Mouse (Mus musculus): ENCODE data around the gene Gtf3a.
A peak's percentile ranks its signal among the peaks of the same experiment; 100 is the strongest.

DNA sequence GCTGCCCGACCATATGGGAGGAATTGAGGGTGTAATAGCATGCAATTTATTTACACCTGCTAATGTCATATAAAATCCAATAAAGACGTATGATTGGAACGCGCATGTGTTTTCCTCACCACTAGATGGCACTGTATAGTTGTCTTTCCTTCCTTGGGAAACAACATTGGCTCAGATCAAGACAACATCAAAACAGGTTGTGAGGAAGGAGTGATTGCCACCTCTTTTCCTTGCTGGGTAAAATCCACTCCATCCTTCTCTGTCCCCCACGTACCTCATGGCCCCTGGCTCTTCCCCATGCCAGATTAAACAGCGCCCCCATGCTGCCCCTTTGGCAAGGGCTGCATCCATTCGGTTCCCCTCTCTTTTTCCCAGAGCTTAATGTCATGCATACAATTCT is 8.2 kb upstream of the Gtf3a start:
- TF ChIP-seq ZNF384 (IDR thresholded peaks at IDR 0.05; ENCODE audit: low read depth, low read length), result no peak
- TF ChIP-seq USF1 (IDR thresholded peaks at IDR 0.05; ENCODE audit: low read depth, low read length), result no peak
- TF ChIP-seq MAX (IDR thresholded peaks at IDR 0.05; ENCODE audit: low read length), result no peak
- peak; percentile 90 to 93 for TF ChIP-seq CTCF (conservative IDR thresholded peaks at IDR 0.05 in 1 of 2, IDR thresholded peaks at IDR 0.05 in 1 of 2; ENCODE audit: low read depth in 2 of 2, low read length in 2 of 2)
- no peak for TF ChIP-seq CHD2 (IDR thresholded peaks at IDR 0.05; ENCODE audit: low read length)
- TF ChIP-seq TCF12 (IDR thresholded peaks at IDR 0.05; ENCODE audit: low read depth, low read length), result no peak
- TF ChIP-seq SIN3A (IDR thresholded peaks at IDR 0.05; ENCODE audit: low read length), result no peak
- TF ChIP-seq RCOR1 (conservative IDR thresholded peaks at IDR 0.05; ENCODE audit: low read depth, low read length), result no peak
- peak; percentile 81 for TF ChIP-seq SMC3 (IDR thresholded peaks at IDR 0.05; ENCODE audit: low read depth, low read length)
- TF ChIP-seq ZKSCAN1 (IDR thresholded peaks at IDR 0.05; ENCODE audit: borderline replicate concordance, low read depth, low read length), result no peak
- TF ChIP-seq CHD1 (IDR thresholded peaks at IDR 0.05; ENCODE audit: low read depth, low read length), result no peak
